Mouse (Mus musculus) mouse embryonic stem cell (cell line): ENCODE measurements around the gene H2-T24.
"Not testable (repeated sequence)": the region's sequence is repeated elsewhere in the genome, so short reads cannot be mapped to it uniquely, and the experiment has no call there.

Source experiments
- in situ Hi-C, 2 experiments: fragments of 300-500 bp; cut with MboI; formaldehyde crosslinking; loops; 1 replicate in 1 of 2; 3 replicates in 1 of 2; pipeline ENCODE4 v1.14.3; 2019 to 2020; ENCODE audit warnings: low sequenced_read_pairs in 2 of 2, low pct_unique_long_range_greater_than_20kb in 1 of 2, mixed read lengths in 1 of 2; ENCODE audit not compliant: unreplicated experiment in 1 of 2

H2-T24 gene

DNA sequence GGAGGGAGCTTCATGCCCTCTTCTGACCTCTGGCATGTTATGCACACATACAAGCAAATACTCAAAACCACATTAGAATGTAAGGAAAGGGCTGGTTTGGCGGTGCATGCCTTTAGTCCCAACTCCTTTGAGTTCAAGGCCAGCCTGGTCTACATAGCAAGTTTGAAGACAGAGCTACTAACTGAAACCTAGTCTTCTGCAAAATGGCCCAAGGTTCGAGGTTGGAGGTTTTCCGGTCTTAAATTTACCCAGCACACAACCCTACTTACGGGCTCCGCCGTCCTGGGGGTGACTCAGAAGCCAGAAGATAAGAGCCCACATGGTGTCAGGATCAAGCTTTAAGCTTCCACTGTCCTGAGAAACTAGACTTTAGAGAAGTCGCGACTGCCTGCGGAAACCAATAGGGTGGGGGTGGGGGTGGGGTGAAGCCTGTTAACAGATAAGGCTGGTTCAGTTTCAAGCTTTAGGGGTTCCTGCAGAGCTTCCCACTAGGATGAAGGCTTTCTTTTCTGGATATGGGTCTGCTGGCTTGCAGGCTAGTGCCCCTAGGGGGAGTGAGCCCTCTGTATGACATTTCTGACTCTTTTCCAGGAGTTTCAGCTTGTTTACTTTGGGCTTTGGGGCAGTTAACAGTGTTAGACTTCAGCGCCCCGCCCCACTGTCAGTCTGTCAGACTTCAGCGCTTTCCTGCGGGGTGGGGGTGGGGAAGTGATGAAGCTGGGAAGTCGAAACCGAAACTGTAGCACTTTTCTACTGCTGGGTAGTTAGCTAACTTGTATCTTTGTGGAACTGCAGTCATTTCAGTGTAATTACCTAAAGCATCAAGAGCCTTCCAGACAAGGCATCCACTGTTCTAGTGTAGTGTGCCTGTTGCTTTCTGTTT is at the start of gene H2-T24:
H2-T24 (minus strand) TSS at position 370 of the 883 bp plus-strand sequence.
- in situ Hi-C loops, result no loop called here

DNA sequence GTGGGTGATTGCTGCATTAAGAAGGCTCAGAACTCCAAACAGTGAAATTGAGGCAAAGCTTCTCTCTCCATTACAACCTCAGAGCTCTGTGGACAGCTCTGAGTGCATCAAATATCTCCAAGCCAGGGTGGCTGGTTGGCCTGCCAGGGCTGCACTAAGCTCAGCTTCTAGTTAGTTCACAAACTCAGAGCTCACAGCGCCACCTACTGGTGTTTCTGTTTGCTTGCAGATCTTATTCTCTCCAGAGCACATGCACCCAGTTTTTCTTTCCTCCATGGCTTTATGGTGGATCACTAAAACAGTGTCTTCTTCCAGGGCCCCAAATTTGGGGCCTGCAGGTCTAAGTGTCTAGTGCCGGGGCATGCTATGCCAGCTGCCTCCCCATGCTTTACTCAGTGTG is 40.5 kb upstream of the H2-T24 start:
- in situ Hi-C loops, result loop anchor here (10.0 kb wide), 1 partner anchor 74 kb away; no protein-coding TSS in a partner anchor

DNA sequence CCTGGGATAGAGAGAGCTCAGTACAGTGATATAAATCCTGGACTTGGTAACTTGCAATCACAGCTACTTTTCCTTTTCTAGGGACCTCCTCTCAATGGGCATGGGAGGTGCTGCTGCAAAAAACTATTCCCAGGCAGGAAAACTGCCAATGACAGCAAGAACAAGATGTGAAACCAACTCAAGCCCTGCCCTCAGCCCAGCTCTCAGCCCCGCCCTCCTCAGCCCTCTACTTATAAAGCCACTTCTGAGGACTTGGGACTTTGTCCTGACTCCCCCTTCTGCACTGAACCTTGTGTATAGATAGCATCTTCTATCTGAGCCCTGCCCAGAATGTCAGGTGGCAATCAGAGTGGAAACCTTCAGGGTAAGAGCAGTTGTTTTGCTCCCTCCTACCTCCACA is 38.0 kb upstream of the H2-T24 start, which contains the start of gene Gm11127:
Gm11127 (minus strand) TSS at position 10 of the 400 bp plus-strand sequence.
- in situ Hi-C loops, result not testable (repeated sequence)

DNA sequence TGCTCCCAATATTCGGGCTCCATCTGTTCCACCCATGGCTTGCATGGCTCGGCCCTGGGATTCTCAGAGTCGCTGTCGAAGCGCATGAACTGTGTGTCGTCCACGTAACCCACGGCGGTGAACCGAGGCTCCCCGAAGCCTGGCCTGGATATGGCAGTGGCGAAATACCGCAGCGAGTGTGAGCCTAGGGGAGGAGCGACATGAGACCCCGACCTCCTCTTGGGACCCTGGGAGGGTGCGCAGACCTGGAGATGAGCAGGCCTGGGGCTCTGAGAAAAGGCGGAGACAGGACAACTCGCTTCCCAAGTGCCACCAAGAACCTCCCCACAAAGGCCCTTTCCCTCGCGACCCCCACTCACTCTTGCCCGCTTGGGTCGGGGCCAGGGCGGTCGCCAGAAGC is 37.6 kb upstream of the H2-T24 start:
- in situ Hi-C loops, result not testable (repeated sequence)

DNA sequence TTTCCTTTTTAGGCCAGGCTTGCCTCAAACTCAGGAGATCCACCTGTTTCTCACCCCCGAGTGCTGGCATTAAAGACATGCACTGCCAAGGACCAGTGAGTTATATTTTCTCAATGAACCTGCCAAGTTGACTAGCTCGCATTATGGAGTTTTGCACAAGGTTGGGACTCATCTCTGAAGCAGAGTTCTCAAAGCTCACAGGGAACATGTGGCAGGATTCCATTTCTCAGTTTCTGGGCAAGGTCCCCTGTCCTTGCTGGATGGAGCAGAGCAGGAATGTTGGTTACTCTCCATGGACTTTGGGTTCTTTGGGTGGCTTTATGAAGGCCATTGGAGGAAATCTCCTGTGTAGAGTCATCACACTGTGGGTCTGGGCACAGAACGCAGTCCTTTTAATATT is 22.9 kb upstream of the H2-T24 start:
- in situ Hi-C loops, result no loop called here

DNA sequence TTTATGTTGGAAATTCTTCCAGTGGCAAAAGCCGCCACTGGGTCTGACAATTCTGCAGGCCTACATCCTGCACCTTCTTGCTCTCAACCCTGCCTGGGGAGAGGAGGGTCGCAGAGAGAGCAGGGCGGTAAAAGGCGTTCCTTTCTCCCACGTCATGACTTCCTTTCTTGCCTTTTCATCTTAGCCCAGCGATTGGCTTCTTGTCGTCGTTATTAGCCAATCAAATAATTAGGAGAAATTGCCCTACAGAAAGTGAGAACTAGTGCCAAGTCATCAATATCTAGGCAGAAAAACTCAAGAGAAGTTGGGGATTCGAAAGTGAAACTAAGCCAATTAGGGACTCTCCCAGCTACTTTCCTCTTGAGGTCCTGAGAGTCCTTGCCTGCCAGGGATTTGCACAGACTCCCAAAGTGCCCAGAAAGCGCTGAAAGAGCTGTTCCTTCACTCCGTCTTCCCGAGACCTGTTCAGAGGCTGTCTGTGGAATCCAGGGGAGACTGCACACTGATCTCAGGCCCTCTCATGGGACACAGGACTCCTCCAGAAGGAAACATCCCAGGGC is 22.3 kb upstream of the H2-T24 start, which contains the start of the genes H2-T22 and Gm6034:
H2-T22 (minus strand) TSS at position 138 of the 560 bp plus-strand sequence.
Gm6034 (plus strand) TSS at position 352 of the 560 bp plus-strand sequence.
- in situ Hi-C loops, result not testable (repeated sequence)

DNA sequence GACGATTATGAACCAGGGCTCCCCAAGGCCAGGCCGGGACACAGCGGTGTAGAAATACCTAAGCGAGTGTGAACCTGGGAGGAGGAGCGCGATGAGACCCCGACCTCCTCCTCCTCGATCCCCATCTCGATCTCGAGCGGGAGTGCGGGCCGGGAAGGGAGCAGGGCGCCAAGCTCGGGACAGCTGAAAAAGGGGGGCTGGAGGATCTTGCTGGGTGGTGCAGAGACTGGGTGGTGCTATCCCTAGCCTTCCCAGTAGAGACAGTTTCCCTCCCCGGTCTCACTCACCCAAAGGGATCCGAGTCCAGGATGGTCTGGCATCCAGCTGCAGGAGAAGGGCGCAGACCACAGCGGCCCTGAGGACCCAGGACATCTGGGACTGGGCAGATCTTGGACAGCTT is 21.7 kb upstream of the H2-T24 start:
- in situ Hi-C loops, result not testable (repeated sequence)

DNA sequence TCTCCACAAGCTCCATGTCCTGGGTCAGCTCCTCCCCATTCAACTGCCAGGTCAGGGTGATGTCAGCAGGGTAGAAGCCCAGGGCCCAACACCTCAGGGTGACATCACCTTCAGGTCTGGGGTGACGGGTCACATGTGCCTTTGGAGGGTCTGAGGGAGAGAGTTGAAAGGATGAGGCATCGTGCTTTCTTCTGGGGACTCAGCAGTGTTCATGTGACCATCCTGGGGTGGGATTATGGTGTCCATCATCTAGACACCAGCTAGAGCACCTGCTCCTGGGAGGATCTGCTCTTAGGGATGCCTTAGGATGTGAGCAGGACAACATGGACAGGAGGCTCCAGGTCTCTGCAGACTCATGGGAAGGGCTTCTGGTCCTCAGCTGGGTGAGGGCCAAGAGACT is 20.2 kb upstream of the H2-T24 start:
- in situ Hi-C loops, result not testable (repeated sequence)

DNA sequence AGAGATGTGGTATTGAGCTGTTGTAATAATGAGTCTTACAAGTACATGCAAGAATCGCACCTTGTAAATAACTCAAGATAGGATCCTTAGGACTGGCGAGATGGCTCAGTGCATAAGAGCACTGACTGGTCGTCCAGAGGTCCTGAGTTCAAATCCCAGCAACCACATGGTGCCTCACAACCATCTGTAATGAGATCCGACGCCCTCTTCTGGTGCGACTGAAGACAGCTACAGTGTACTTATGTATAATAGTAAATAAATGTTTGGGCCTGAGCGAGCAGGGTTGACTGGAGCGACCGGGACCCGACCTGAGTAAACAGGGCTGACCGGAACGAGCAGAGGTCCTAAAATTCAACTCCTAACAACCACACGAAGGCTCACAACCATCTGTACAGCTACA is 15.8 kb upstream of the H2-T24 start:
- in situ Hi-C loops, result not testable (repeated sequence)

DNA sequence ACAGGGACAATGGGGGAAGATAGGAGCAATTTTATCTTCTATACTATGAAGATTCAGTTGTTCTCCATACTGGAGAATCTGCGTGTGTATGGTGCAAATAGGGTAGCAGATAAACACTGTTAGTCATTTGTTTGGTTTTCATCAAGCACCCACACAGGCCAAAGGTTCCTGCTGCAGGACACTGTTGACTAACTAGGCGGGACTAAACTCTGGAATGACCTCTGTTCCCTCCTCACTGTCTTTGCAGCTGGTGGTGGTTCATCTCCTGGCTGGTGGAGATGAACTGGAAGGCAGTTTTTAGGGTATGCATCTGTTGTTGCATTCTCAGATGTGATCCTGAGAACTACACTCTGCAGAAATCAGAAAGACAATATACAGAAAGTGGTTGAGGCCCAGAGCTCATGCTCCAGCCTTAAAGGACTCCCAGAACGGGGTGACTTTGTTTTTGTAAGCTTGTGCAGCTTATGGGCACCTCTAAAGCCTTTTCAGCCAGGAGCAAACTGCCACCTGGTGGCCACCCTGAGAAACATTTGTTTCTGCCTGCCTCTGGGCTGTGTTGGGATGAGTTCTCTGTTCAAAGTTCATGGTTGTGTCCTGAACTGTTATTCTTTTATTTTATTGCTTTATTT is 14.8 kb upstream of the H2-T24 start:
- in situ Hi-C loops, result not testable (repeated sequence)

DNA sequence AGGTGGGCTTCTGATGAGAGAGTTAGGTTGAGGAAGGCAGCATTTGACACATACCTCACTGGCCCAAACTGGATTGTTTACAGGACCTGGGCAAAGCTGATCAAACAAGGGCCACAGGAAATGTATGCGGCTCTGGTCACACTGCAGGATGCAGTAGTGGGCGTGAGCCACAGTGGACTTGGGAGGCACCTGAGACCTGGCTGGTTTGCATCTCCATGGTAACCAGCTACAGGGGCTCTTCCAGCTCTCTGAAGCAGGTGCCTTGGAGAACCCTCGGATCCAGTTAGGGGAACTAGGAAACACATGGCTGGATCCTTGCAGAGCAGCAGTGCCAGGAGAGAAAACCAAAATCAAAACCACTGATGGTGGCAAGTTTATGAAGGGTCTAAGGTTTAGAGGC is 14.2 kb upstream of the H2-T24 start:
- in situ Hi-C loops, result not testable (repeated sequence)

DNA sequence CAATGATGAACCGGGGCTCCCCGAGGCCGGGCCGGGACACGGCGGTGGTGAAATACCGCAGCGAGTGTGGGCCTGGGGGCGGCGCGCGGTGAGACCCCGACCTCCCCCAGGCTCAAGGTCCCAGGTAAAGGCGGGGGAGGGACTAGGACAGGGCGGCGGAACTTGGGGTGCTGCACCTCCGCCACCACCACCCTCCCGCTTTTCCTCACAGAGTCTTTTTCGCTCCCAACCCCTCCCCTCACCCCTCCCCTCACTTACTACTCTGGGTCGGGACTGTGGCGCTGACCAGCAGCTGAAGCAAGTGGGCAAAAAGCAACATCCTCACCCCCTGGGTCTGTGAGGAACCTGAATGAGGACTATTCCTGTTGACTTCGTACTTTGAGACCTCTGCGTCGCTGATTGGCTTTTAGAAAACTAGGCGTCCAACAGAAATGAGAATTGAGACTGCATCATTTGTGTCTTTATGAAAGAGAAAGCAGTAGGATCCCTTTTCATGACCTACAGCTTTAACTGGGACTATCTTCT is 12.1 kb upstream of the H2-T24 start, which contains the start of gene H2-T23:
H2-T23 (minus strand) TSS at position 505 of the 525 bp plus-strand sequence.
- in situ Hi-C loops, result not testable (repeated sequence)

DNA sequence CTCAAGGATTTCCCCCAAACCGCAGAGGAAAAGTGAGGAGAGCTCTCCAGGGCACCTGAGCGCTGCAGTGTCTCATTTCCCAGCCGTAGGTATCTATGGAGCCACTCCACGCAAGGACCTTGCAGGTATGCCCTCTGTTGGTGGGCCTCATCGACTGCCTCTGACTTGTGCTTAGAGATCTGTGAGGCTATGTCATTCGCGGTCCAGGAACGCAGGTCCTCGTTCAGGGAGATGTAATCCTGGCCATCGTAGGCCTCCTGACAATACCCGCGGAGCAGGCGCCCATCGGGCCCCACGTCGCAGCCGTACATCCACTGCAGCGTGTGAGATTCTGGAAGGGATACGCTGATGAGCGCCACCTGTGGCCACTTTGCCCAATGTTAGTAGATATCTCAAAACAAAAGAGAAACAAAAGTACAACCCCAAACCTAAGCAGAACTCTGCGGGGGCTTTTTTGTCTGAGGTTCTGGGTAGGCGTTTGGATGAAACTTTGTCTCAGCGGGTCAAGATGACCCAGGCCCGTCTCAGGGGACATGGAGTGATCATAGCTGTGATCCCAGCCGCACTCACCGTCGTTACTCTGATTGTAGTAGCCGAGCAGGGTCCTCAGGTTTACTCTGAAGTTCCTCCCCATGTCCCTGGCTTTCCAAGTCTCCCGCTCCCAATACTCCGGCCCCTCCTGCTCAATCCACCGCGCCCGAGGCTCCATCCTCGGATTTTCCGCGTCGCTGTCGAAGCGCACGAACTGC is 11.4 kb upstream of the H2-T24 start:
- in situ Hi-C loops, result not testable (repeated sequence)

DNA sequence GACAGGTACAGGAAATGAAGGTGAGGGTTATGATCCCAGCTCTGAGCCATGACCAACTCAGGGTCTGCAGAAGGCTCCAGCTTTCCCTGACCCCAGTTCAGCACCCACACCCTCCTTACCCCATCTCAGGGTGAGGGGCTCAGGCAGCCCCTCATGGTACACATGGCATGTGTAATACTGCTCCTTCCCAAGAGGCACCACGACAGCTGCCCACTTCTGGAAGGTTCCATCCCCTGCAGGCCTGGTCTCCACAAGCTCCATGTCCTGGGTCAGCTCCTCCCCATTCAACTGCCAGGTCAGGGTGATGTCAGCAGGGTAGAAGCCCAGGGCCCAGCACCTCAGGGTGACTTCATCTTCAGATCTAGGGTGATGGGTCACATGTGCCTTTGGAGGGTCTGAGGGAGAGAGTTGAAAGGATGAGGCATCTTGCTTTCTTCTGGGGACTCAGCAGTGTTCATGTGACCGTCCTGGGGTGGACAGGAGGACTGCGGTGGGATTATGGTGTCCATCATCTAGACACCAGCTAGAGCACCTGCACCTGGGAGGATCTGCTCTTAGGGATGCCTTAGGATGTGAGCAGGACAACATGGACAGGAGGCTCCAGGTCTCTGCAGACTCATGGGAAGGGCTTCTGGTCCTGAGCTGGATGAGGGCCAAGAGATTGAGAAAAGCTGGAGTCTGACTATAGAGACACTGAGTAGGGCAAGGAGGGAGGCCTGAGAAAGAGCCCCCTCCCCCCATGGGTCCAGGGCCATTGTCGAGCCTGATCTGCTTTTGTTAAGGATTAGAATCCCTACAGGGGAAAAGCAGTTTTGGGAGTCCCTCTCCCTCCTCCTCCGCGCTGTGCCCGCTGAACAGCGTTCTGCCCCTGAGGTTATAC is 10.6 kb upstream of the H2-T24 start:
- in situ Hi-C loops, result not testable (repeated sequence)

DNA sequence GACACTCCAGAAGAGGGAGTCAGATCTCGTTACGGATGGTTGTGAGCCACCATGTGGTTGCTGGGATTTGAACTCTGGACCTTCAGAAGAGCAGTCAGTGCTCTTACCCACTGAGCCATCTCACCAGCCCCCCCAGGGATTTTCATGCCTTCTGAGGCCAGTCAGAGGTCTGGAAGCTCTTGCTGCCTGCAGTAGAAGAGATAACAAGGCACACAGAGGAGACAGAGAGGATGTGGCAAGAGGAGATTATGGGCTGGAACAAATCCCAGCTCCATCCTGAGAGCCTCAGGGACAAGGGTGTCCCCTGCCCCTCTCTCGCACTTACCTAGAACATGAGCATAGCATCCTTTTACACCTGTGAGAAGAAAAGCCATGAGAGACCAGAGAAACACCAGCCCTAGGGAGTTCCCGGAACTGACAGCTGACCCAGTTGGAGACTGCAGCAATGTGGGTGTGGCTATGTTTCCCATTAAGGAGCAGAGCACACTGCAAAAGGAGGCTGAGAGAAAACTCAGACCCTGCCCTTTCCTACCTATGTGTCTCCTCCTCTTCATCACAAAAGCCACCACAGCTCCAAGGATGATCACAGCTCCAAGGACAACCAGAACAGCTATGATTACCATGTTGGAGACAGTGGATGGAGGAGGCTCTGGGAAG is 9.8 kb upstream of the H2-T24 start:
- in situ Hi-C loops, result not testable (repeated sequence)

DNA sequence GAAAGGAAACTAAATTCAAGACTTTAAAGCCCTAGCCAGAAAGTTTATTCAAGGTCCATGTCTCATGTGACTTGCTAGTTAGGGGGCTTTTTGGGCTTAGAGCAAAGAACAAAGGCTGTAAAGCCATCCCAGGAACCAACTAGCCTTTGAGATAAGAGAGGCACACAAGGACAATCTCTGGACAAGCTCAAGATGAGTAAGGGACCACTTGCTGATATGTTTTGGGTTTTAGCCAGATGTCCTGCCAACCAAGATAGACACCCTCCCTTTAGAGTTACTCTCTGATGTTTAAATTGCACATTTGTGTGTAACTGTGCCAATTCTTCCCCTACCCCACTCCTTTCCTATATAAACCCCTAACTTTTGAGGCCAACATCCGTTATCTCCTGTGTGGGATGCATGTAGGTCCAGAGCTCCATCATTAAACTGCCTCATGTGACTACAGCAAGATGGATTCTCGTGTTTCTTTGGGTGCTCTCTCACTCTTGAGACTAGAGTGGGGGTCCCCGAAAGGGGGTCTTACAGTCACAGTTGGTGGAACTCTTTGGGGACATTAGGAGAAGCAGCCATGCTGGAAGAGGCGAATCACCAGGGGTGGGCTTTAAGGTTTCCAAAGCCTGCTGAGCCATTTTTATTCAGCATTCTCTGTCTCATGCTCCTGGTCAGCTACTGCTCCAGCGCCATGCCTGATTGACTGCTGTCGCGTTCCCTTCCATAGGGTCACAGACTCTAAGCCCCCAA is 8.7 kb upstream of the H2-T24 start:
- in situ Hi-C loops, result no loop called here
